Mouse (Mus musculus) heart, adult 2 months (tissue): ENCODE results near the gene Mlph.

ENCODE experiments used
- CTCF ChIP-seq: fragments of 200-600 bp; IDR thresholded peaks from 2 replicates; pipeline ENCODE4 v1.8.1; 2022; ENCODE audit warnings: antibody characterized with exemption, mild to moderate bottlenecking, moderate library complexity
- EP300 ChIP-seq: fragments of 200-500 bp; IDR thresholded peaks from 2 replicates; pipeline ENCODE4 v1.6.1; 2011; ENCODE audit warnings: low read depth, low read length, control low read depth; ENCODE audit not compliant: insufficient read depth

DNA sequence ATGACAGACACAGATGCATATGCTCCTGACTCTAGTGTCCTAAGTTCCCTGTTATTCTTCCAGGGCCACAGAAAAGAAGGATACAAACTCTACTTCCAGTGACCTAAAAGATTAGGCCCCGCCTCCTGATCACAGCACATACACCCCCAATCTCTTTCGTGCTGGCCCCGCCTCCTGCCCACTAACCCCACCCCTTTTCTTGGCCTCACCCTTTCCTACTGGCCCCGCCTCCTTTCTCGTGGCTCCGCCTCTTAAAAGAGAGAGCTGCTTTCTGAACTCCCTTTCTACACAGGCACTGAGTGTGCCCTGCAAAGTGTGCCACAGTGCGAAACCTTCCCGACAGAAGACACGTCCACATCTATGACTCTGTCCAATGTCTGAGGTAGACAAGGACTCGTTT is 30.3 kb downstream of the Mlph start:
- TF ChIP-seq CTCF = no peak
- TF ChIP-seq EP300 = no peak
